Mouse (Mus musculus): Measurements from ENCODE around the gene Sycp2l.

DNA sequence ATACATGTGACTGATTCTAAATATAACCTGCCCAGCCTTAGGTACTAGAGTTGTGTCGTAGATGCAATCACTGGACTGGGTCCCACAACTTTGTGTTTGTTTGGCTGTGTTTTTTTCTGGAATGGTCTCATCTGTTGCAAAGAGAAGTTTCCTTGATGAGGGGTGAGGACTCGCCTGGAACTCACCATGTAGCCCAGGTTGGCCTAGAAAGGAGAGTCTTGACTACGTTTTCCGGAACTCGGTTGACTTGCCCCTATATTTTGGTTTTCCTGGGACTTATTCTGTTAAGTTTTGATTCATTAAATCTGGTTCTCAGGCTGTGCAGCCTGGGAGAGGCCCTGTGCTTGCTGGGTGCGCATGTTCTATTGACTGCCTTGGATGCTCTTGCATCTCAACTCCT, 33.4 kb upstream of the Sycp2l start:
- no peak for TF ChIP-seq CTCF (IDR thresholded peaks at IDR 0.05; ENCODE audit: low read depth)
- TF ChIP-seq EP300 (IDR thresholded peaks at IDR 0.05; ENCODE audit: low read depth): no peak
